Mouse (Mus musculus) E14TG2a.4 (cell line): Measurements from ENCODE around the gene Pde6h.

Experiments
- CTCF ChIP-seq: conservative IDR thresholded peaks from 2 replicates; pipeline ENCODE4 v1.5.1; 2014; ENCODE audit warnings: low read length
- NANOG ChIP-seq: IDR thresholded peaks from 2 replicates; pipeline ENCODE4 v1.6.1; 2014; ENCODE audit warnings: borderline replicate concordance, low read length, mixed read lengths
- POU5F1 ChIP-seq: IDR thresholded peaks from 2 replicates; pipeline ENCODE4 v1.6.1; 2014; ENCODE audit warnings: low read length, borderline replicate concordance

DNA sequence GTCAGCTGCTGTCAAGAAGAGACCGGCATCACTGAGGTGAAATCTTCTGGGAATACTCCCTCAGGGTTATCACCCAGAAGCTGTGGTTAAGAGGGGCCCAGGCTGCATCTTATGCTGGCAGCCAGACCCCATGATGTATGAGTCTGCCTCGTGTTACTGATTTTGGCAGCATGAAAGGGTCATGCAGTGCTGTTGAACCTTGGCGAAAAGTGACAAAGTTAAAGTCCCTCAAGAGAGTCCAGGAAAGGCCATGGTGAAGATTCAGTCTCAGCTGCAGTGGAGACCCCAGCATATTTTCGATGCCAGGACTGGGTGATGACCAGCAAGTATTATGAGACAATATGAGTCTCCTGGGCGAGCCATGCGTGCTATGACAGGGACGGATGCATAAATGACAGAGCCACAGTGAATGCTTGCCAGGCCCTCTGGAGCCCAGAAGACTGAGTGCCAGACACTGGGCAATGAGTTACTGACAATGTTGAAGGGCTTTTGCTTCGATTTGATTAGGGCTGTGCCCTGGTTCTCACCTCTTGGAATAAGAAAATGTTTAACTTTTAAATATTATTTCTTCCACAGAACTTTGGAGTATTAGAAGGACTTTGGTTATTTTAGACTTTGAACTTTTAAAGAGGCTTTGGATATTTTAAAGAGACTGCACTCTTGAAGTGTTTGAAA lies 7.8 kb upstream of the Pde6h start:
- TF ChIP-seq CTCF (no peak), POU5F1 (no peak), NANOG (no peak)
